Mouse (Mus musculus) midbrain, embryonic 13.5 days (tissue): ENCODE data around the gene Gtf2i. TPM values are rescaled to one million over a fixed set of nuclear protein-coding genes. Genes with fewer than 3 reads are reported as not detected.
"Not testable (repeated sequence)": the region's sequence is repeated elsewhere in the genome, so short reads cannot be mapped to it uniquely, and the experiment has no call there.

Experiments used
- ATAC-seq: fragments of 200-750 bp; cut with Nextera tagmentation; 2 replicates; pipeline ENCODE4 v1.8.0; 2017; ENCODE audit warnings: mild to moderate bottlenecking, moderate TSS enrichment, moderate library complexity
- H3K27ac ChIP-seq: fragments of 300-500 bp; sonication (generic); 2 replicates; pipeline ENCODE4 v1.5.1; 2015; ENCODE audit warnings: inconsistent platforms, mild to moderate bottlenecking, moderate library complexity
- H3K27me3 ChIP-seq: fragments of 300-500 bp; sonication (generic); 2 replicates; pipeline ENCODE4 v1.6.1; 2015; ENCODE audit warnings: mild to moderate bottlenecking, inconsistent platforms
- H3K36me3 ChIP-seq: fragments of 300-500 bp; sonication (generic); 2 replicates; pipeline ENCODE4 v1.6.1; 2015; ENCODE audit warnings: mild to moderate bottlenecking, inconsistent platforms
- H3K4me1 ChIP-seq: fragments of 300-500 bp; sonication (generic); replicated peaks from 2 replicates; pipeline ENCODE4 v1.6.1; 2015; ENCODE audit warnings: inconsistent platforms
- H3K4me2 ChIP-seq: fragments of 300-500 bp; sonication (generic); replicated peaks from 2 replicates; pipeline ENCODE4 v1.6.1; 2015; ENCODE audit warnings: moderate library complexity, mild to moderate bottlenecking, inconsistent platforms
- H3K4me3 ChIP-seq: fragments of 300-500 bp; sonication (generic); replicated peaks from 2 replicates; pipeline ENCODE4 v1.5.1; 2015; ENCODE audit warnings: mild to moderate bottlenecking, inconsistent platforms
- H3K9ac ChIP-seq: fragments of 300-500 bp; sonication (generic); replicated peaks from 2 replicates; pipeline ENCODE4 v1.6.1; 2015; ENCODE audit warnings: mild to moderate bottlenecking, inconsistent platforms
- H3K9me3 ChIP-seq: fragments of 300-500 bp; sonication (generic); 2 replicates; pipeline ENCODE4 v1.6.1; 2016; ENCODE audit warnings: mild to moderate bottlenecking, inconsistent platforms
- WGBS: fragments of 180-500 bp; shearing (Covaris S2); methylation state at CpG from one replicate; pipeline ENCODE4 v1.1.7; 2015; 5-methylcytosine and 5-hydroxymethylcytosine counted together
- polyA plus RNA-seq: library from polyadenylated mRNA; unstranded; fragments of >200 nt; fragmentation: Nextera tagmentation; extraction: Ambion mirVana; gene quantifications from 2 replicates; pipeline ENCODE4 v1.2.1, GENCODE M21; 2015

The Gtf2i gene
- polyA plus RNA-seq, 1 experiment from 2014 or later = 191 TPM

DNA sequence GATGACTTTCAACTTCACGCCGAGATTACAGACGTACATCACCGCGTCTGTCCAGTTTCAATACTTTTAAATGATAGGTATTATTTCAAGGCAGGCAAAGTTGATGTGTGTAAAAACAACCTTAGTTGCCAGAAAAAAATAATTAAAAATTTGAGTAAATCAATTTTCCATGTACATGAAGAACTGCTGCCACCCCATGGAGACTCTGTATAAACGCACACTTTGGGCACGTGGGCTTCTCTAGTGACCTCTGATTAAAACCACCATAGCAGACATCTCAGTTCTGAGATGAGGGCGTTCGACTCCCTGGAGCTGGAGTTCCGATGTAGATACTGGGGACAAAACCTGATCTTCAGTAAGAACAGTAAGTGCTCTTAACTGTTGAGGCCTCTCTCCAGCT is 26.8 kb upstream of the Gtf2i start:
- Histone ChIP-seq H3K27me3 (no peaks in the 10 kb centered on the region), H3K4me2 (no peak overlapping the region), H3K4me1 (no peaks in the 10 kb centered on the region), H3K4me3 (no peak overlapping the region), H3K36me3 (no peaks in the 10 kb centered on the region), H3K27ac (no peak overlapping the region), H3K9ac (no peak overlapping the region), H3K9me3 (no peaks in the 10 kb centered on the region)
- ATAC-seq = no peak
- whole genome bisulfite sequencing = 71% methylated on average over 10 of the region's 10 CpGs

DNA sequence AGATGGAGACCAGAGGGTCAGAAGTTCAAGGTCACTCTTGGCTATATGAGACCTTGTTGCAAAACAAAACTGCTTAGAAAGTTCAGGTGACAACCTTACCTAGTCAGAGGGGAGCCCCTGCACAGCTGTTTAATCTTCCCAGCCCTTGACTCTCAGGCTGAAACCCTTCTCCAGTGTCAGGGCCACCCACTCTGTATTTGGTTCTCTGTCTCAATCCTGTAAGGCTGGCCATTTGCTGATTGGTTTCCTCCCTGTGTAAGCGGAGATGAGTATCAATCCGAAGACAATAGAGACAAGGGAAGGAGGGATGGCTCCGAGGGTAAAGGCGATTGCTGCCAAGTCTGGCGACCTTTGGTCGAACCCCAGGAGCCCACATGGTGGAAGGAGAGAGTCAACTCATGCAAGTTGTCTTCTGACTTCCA is 25.6 kb upstream of the Gtf2i start:
- no peak overlapping the region for H3K27ac ChIP-seq

DNA sequence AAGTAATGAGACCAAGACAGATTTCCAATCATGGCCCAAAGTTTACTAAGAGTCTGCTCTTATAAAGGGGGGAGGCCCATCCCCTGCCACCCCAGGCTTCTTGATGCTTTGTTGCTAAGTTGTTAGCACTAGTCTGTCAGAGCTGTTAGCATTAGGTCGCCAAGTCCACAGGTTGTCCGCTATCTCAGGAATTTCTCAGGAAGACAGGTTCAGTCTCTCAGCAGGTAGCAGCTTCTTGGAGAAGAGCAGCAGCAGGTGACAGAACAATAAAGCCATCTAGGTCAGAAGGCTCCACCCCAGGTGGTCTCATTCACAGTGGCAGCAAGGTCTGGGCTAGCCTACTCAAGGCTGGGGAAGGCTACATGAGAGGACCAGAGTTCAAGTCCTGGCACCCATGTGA is 22.5 kb upstream of the Gtf2i start:
- not testable (repeated sequence) for H3K9ac ChIP-seq, H3K27me3 ChIP-seq, H3K4me1 ChIP-seq, H3K9me3 ChIP-seq, H3K4me2 ChIP-seq, H3K36me3 ChIP-seq, H3K27ac ChIP-seq, H3K4me3 ChIP-seq, ATAC-seq
- 73% methylated on average over 2 of the region's 2 CpGs for WGBS

More for the DNA sequence above, 25.6 kb upstream of the Gtf2i start:
- H3K4me2 ChIP-seq = no peak overlapping the region
- no peak overlapping the region for H3K9ac ChIP-seq
- no peaks in the 10 kb centered on the region for H3K36me3 ChIP-seq
- no peaks in the 10 kb centered on the region for H3K4me1 ChIP-seq
- no peaks in the 10 kb centered on the region for H3K9me3 ChIP-seq
- no peaks in the 10 kb centered on the region for H3K27me3 ChIP-seq
- no peak overlapping the region for H3K4me3 ChIP-seq
- ATAC-seq = no peak
- 22% methylated on average over 6 of the region's 6 CpGs for WGBS

DNA sequence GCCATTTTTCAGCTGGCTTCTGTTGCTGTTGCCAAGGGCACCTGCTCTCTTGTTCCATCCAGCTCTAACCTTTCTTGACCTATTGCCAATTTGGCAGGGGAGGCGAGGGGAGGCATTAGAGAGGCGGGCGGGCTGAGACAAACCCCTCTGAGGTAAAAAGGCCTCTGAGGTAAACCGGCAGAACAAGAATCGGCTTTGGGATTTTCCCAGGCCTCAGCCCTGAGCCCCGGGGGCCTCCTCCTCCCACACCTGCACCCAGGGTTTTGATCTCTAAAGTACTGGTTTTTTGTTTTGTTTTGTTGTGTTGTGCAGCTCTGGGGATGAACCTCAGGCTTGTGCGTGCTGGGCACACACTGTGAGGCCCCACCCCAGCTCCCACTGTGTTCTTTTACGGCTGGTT is 18.2 kb upstream of the Gtf2i start:
- ATAC-seq = no peak
- no peaks in the 10 kb centered on the region for H3K27me3 ChIP-seq
- H3K36me3 ChIP-seq = no peaks in the 10 kb centered on the region
- H3K27ac ChIP-seq = no peak overlapping the region
- no peak overlapping the region for H3K9ac ChIP-seq
- H3K4me3 ChIP-seq = no peak overlapping the region
- 36% methylated on average over 8 of the region's 8 CpGs for WGBS
- no peak overlapping the region for H3K4me2 ChIP-seq
- 0 out of 2 replicates have a peak, but pooled peaks cover 6% of the 10 kb centered on the region for H3K4me1 ChIP-seq
- no peaks in the 10 kb centered on the region for H3K9me3 ChIP-seq

DNA sequence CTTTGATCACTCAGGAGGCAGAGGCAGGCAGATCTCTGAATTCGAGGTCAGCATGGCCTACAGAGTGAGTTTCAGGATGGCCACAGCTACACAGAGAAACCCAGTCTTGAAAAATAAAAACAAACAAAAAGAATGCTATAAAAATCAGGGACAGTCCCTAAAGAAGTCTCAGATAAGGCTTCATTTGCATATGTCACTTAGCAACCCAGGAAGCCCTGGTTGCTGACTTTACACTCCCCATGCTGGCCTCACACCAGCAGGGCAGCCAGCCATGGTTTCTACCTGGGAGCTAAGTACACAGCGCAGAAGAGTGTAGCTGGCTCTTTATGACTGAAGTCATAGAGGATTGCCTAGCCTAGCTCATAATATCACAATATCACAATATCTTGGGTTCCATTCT is 15.5 kb upstream of the Gtf2i start:
- 0 out of 2 replicates have a peak, but pooled peaks cover 6% of the 10 kb centered on the region for H3K4me1 ChIP-seq
- H3K9me3 ChIP-seq = no peaks in the 10 kb centered on the region
- no peak overlapping the region for H3K27ac ChIP-seq
- H3K36me3 ChIP-seq = no peaks in the 10 kb centered on the region
- H3K27me3 ChIP-seq = no peaks in the 10 kb centered on the region
- no peak overlapping the region for H3K9ac ChIP-seq
- H3K4me2 ChIP-seq = no peak overlapping the region
- ATAC-seq = no peak
- H3K4me3 ChIP-seq = no peak overlapping the region
- 96% methylated on average over 2 of the region's 2 CpGs for WGBS

DNA sequence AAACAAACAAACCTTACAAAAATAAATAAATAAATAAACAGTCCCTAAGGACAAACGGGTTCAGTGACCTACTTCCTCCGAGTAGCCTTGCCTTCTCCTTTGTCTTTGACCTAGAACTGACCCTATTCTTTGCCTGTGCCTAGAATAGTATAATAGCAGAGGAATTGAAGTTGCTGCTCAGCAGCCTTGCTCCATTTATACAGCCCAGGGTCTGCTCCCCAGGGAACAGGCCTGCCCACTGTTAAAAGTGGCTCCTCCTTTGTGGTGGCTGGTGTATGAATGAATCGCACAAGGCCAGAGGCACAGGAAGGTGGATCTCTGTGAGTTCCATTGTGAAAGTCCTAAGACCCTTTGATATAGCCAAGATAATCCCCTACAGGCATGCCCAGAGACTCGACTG is 14.8 kb upstream of the Gtf2i start:
- H3K36me3 ChIP-seq = no peaks in the 10 kb centered on the region
- 0 out of 2 replicates have a peak, but pooled peaks cover 6% of the 10 kb centered on the region for H3K4me1 ChIP-seq
- H3K9me3 ChIP-seq = no peaks in the 10 kb centered on the region
- H3K9ac ChIP-seq = no peak overlapping the region
- H3K27me3 ChIP-seq = no peaks in the 10 kb centered on the region
- ATAC-seq = no peak
- WGBS = 30% methylated on average over 4 of the region's 4 CpGs
- H3K4me2 ChIP-seq = no peak overlapping the region
- H3K4me3 ChIP-seq = no peak overlapping the region
- no peak overlapping the region for H3K27ac ChIP-seq

DNA sequence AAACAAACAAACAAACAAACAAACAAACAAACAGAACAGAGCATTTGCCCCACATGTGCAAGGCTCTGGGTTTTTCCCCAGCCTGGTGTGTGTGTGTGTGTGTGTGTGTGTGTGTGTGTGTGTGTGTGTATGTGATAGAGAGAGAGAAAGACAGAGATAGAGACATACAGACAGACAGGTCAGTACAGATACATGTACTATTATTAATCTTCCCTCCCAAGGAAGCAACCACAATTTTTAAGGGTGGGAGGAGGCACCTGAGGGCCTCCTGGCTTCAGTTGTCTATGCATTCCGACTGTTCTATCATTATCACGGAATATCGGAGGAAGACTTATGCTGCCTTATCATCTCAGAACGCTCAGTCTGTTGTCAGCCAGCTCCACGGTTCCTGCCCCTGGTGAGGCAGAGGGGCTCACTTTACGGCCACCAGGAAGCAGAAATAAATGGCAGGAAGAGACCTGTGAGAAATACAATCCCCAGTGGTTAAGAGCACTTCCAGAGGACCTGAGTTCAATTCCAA is 14.0 kb upstream of the Gtf2i start:
- no peak overlapping the region for H3K4me3 ChIP-seq
- no peaks in the 10 kb centered on the region for H3K36me3 ChIP-seq
- no peaks in the 10 kb centered on the region for H3K9me3 ChIP-seq
- H3K9ac ChIP-seq = no peak overlapping the region
- H3K27ac ChIP-seq = no peak overlapping the region
- no peaks in the 10 kb centered on the region for H3K27me3 ChIP-seq
- 95% methylated on average over 6 of the region's 6 CpGs for WGBS
- no peak overlapping the region for H3K4me2 ChIP-seq
- ATAC-seq = no peak
- H3K4me1 ChIP-seq = 0 out of 2 replicates have a peak, but pooled peaks cover 6% of the 10 kb centered on the region

DNA sequence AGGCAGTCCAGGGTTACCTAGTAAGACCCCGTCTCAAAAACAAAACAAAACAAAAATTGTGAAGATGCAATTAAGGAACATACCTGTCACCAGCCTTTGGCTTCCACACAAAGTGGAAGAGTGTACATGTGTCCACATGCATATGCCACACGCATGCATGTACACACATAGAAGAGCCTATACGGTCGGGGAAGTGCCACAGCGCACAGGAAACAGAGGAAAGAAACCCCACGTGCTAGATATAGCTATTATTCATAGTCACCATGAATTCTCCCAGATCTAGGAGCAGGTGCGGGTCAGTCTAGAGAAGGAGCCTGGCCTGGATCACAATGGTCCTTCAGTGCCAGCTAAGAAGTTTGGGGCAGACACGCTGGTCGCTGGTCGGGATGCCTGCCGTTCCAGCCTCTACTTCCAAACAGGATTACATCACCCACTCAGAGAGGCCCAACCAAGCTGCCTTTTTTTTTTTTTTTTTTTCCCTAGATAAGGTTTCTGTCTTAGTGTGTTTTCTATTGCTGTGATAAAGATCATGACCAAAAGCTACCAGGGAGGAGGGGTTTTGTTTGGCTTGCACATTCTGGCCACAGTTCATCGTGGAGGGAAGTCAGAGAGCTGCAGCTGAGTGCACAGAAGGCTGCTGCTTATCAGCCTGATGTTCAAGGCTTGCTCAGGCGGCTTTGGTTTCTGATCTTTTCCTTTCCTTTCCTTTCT is 11.5 kb upstream of the Gtf2i start:
- Histone ChIP-seq H3K9ac (no peak overlapping the region), H3K36me3 (no peaks in the 10 kb centered on the region), H3K9me3 (no peaks in the 10 kb centered on the region), H3K4me3 (no peak overlapping the region), H3K4me1 (0 out of 2 replicates have a peak, but pooled peaks cover 2% of the 10 kb centered on the region), H3K27me3 (no peaks in the 10 kb centered on the region), H3K4me2 (no peak overlapping the region), H3K27ac (no peak overlapping the region)
- ATAC-seq = no peak
- 79% methylated on average over 13 of the region's 13 CpGs for WGBS

DNA sequence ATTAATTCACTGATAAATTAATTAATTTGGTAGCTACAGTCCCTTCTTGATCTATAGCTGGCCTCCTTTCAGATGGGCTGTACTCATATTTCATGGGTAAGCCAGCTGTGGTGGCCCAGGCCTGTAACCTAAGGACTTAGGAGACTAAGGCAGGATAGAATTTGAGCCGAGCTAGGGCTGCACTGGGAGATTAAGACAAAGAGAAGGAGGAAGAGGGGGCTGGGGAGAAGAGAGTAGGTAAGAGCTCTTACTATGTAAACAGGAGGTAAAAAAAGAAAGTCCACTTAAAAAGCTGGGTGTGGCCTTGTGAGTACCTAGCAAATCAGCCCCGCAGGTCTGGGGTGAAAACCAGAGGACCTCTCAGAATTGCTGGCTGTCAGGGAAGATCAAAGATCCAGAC is 9.3 kb upstream of the Gtf2i start:
- Histone ChIP-seq H3K27me3 (no peaks in the 10 kb centered on the region), H3K36me3 (no peaks in the 10 kb centered on the region), H3K4me1 (no peaks in the 10 kb centered on the region), H3K9ac (no peak overlapping the region), H3K4me3 (no peak overlapping the region), H3K27ac (no peak overlapping the region), H3K4me2 (no peak overlapping the region), H3K9me3 (no peaks in the 10 kb centered on the region)
- 52% methylated on average over 2 of the region's 2 CpGs for WGBS
- ATAC-seq = no peak

DNA sequence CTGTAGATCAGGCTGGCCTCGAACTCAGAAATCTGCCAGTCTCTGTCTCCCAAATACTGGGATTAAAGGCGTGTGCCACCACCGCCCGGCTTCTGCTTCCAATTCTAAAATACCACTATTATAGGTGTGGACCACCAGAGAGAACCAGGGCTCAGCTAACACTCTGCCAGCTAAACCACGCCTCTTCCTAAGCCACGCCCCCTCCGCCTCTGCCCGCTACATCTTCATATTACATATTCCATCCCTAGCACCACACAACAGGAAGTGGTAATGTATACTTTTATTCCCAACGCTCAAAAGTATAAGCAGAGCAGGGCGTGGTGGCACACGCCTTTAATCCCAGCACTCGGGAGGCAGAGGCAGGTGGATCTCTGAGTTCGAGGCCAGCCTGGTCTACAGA is 8.8 kb upstream of the Gtf2i start:
- WGBS = 93% methylated on average over 13 of the region's 13 CpGs
- no peak overlapping the region for H3K9ac ChIP-seq
- H3K27me3 ChIP-seq = no peaks in the 10 kb centered on the region

DNA sequence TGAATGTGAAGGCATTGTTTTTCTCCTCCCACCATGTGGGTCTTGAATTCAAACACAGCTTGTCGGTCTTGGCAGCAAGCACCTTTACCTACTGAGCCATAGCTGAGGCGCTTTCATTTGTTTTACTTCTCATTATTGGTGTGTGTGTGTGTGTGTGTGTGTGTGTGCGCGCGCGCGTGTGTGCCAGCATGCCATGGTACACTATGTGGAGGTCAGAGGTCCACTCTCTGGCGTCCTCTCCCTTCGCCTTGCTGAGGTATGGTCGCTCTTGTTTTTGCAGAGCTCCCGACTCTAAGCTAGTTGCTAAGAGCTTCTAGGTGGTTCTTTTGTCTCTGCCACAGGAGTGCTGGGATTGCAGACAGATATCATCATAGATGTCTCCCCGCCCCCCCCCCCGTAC is 7.8 kb upstream of the Gtf2i start:
- no peak for ATAC-seq
- H3K9ac ChIP-seq = no peak overlapping the region
- H3K36me3 ChIP-seq = no peaks in the 10 kb centered on the region
- no peaks in the 10 kb centered on the region for H3K4me1 ChIP-seq
- no peak overlapping the region for H3K4me3 ChIP-seq
- H3K27me3 ChIP-seq = no peaks in the 10 kb centered on the region
- WGBS = 86% methylated on average over 13 of the region's 13 CpGs
- H3K9me3 ChIP-seq = no peaks in the 10 kb centered on the region
- no peak overlapping the region for H3K4me2 ChIP-seq
- H3K27ac ChIP-seq = no peak overlapping the region

More for the DNA sequence above, 8.8 kb upstream of the Gtf2i start:
- no peak overlapping the region for H3K4me3 ChIP-seq
- no peaks in the 10 kb centered on the region for H3K9me3 ChIP-seq
- no peak for ATAC-seq
- H3K4me1 ChIP-seq = no peaks in the 10 kb centered on the region
- H3K4me2 ChIP-seq = no peak overlapping the region
- no peaks in the 10 kb centered on the region for H3K36me3 ChIP-seq
- H3K27ac ChIP-seq = no peak overlapping the region

DNA sequence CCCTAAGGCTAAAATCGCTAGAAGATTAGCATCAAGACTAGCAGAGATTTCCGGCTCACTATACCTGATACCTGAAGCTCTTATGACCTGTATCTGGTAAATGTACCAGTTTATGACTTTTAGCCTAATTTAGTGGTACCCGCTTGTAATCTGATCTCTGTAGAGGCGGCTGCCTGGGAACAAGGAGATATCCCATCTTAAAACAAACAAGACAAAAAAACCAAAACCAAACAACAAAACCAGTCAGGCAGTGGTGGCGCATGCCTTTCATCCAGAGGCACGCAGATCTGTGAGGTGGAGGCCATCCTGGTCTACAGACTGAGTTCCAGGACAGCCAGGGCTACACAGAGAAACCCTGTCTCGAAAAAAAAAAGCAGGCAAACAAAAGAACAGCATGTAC is 7.1 kb upstream of the Gtf2i start:
- Histone ChIP-seq H3K4me2 (no peak overlapping the region), H3K9me3 (no peaks in the 10 kb centered on the region), H3K36me3 (no peaks in the 10 kb centered on the region), H3K9ac (no peak overlapping the region), H3K27ac (no peak overlapping the region), H3K27me3 (no peaks in the 10 kb centered on the region), H3K4me1 (peaks cover 3% of the 10 kb centered on the region), H3K4me3 (no peak overlapping the region)
- no peak for ATAC-seq
- WGBS = 74% methylated on average over 7 of the region's 7 CpGs

DNA sequence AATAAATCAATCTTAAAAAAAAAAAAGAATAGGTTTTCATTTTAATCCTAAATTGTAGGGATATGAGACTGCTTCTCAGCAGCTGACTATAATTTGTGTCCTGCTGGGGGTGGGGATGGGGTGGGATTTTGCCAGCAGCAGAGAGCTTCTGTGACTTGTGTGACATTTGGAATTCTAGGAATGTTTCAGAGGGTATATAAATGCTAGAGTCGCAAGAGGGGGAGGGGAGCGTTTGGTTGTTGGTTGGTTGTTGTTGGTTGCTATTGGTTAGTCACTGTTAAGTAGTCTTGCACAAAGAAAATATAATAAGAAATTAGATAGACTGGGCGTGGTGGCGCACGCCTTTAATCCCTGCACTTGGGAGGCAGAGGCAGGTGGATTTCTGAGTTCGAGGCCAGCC is 4.3 kb upstream of the Gtf2i start:
- Histone ChIP-seq H3K27me3 (no peaks in the 10 kb centered on the region), H3K36me3 (no peaks in the 10 kb centered on the region), H3K4me3 (no peak overlapping the region), H3K27ac (no peak overlapping the region), H3K9me3 (no peaks in the 10 kb centered on the region), H3K4me1 (peaks cover 21% of the 10 kb centered on the region), H3K9ac (no peak overlapping the region), H3K4me2 (no peak overlapping the region)
- WGBS = 92% methylated on average over 6 of the region's 6 CpGs
- ATAC-seq = no peak
